Mouse (Mus musculus) testis, postnatal 10 days (tissue): Measurements from ENCODE around the gene Popdc2.

ENCODE experiments used
- DNase-seq: peaks from one replicate; pipeline ENCODE4 v3.0.0; 2021; ENCODE audit warnings: low spot score

The Popdc2 gene

DNA sequence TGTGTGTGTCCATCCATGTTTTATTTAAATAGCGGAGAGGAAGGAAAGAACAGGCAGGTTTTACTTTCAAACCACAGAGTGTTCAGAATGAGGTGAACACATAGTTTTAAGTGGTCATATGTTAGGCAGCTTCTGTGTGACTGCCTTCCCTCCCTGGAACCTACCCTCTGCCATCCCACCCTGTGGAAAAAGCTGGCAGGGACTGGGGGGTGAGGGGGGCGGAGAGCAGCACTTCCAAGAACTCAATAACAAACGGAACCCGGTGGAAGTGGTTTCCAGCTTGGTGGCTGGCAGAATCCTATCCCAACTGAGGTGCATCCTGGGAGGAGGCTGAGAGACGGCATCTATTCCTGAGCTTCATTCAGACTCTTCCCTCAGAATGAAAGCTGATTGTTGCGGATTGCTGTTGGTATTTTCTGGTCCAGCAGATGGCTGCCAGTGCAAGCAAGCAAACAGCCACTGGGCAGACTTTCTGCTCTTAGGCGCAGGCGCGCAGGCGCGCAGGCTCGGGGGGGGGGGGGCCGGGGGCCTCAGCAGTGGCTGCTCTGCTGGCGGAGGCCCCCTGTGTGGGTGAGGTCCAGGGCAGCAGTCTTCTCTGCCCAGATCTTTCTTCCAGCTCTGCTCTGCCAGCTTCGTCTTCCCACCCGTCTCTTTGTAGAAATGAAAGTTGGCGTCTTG lies 14.3 kb downstream of the Popdc2 start:
- DNase-seq = no peak

DNA sequence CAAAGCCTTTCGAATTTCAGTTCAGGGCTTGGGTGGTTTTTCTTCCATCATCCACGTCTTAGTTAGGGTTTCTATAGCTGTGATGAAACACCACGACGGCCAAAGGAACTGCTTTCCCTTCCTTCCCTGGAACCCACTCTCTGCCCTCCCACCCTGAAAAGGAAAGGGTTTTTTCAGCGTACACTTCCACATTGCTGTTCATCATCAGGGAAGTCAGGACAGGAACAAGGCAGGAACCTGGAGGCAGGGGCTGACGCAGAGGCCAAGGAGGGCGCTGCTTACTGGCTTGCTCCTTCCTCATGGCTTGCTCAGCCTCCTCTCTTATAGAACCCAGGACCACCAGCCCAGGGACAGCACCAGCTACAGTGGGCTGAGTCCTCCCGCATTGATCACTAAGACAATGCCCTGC lies 14.8 kb downstream of the Popdc2 start:
- DNase-seq = no peak

DNA sequence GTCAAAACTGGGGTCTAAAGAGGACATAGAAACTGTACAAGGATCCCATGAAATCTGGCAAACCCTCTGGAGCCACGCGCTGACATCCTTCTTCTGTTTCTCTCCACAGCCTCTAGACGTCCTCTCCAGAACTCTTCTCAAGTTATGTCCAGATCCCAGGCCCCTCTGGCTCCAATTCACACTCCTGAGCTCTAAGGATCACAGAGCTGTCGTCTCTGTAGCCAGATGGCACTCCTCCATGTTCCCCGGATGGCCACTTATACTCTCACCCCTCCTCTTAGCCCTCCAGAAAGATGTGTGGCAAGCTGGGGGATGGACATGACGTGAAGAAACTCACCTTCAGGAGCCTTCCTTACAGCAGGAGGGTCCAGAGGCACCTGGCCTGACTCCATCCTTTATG lies 15.5 kb downstream of the Popdc2 start:
- DNase-seq = no peak

DNA sequence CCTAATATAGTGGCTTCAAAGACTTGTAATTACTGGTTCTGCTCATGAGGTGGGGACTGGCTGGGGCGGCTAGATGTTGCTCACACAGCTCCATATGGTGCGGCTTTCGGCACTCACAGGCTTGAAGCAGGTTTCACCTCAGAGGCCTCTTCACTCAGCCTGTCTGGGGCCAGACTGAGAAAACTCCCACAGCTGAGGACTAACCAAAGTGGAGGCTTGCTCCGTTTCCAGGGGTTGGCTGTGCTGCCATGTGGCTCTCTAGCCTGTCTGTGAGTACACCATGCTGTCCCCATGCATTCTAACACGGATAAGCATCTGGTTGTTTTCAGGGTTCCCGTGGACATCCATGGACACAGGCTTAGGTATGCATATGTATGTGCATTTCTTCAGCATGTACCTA lies 16.6 kb downstream of the Popdc2 start:
- no peak for DNase-seq

DNA sequence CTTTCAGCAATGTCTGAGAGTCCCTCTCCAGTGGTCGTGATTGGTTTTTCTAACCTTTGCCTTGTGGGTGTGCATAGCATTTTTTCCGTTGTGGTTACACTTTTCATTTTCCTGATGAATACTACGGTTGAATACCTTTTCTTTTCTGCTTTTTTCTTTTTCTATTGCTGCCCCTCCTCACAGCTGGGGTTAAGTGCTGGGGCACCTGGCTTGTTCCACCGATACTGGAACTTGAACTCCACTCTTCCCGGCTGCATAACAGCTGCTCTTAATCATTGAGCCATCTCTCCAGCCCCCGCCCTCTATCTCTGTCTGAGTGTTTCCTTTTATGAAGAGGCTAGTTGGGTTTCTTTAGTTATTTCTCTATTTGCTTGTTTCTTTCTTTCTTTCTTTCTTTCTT lies 17.1 kb downstream of the Popdc2 start:
- DNase-seq = no peak

DNA sequence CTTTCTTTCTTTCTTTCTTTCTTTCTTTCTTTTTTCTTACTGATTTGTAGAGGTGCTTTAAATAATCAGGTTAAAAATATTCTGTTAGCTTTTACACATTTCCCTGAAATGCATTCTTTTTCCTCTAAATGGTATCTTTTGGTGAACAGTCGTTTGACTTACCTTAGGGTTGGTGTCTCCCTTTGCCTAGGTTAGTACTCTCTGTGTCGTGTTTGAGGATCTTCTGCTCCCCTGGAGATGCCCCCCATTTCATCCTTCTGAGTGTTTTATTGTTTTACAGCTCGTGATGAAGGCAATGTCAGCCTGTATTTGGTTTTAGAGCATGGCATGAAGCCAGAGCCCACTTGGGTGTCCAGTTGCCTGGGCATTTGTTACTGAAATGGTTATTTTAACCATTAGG lies 17.5 kb downstream of the Popdc2 start:
- no peak for DNase-seq

DNA sequence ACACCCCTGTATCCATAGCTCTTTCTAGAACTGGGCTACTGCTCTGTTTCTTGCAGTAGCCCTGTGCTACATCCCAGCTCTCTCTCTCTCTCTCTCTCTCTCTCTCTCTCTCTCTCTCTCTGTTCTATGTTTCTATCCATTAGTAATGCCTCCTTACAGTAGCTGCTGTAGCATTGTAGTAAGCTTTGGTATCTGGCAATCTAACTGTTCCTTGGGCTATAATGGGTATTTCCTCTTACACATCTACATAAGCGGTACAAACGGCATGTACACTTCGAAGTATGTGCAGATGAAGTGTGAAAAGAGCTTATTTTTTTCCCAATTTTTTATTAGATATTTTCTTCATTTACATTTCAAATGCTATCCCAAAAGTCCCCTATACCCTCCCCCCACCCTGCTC lies 17.9 kb downstream of the Popdc2 start:
- no peak for DNase-seq

DNA sequence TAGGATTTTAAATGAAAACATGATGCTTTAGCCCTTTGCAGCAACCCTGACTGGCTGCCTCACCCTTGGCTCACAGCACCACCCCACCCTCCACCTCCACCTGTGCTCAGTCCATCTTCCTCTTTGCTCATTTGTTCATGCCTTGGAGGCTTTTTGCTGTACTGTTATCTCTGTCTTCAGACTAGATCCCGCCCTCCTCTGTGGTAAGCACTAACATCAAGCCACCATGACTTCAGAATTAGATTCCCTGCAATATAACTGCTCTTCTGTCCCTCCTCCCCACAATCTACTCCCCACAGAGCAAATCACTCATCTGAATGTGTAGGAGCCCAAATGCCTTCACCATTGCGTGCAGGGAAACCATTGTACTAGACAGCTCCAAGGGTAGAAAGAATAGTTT lies 21.7 kb downstream of the Popdc2 start:
- DNase-seq = no peak

DNA sequence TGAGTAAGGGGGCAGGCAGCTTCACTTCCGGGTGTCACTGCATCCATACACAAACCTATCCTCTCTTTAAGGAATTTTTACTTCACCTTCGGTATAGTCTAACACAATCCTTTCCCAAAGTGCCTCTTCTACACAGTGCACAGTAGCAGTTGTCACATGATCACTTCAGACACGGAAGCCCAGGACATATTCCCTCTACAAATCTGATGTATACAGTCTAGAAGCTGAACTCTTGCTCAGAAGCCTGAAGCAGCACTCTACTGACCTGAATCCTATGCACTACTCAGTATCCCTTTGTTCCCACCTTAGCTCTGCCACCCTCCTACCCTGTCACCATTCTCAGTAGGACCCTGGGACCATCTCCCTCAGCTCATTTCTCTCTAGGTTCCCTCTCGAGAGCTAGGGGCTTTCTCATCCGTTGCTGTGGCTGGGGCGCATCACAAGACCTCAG lies 23.2 kb downstream of the Popdc2 start:
- no peak for DNase-seq

DNA sequence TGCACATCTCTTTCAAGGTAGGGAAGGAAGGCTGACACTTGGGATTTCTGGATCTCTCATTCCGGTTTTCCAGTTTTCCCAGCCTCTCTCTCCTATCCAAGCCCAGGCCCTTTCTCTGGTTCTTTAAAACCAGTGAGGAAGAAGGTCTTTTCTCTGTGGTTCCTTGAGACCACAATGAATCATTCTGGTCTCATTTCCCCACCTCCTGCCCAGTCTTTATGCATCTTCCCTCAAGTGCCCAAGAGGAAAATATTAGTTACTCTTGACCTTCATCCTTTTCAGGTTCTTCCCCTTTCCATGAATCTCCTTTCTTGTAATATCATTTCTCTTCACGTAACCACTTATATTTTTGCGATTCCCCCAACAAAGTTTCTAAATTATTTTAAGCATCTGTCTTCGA lies 23.7 kb downstream of the Popdc2 start:
- no peak for DNase-seq

DNA sequence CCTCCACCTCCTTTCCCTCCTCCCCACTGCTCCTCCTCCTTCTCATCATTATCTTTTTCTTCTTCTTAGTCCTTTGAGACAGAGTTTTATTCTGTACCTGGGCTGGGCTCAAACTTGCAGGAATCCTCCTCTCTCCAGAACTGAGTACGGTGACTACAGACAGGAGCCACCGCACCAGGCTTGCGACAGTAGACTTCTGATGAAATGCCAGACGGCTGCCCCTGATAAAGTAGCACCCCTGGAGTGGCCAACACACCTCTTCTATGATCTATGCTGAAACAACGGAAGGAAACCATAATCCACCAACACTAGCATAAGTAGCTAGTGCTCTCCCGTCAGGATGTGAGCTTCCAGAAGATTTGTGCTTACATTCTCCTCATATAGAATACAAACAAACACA lies 25.4 kb downstream of the Popdc2 start:
- no peak for DNase-seq

DNA sequence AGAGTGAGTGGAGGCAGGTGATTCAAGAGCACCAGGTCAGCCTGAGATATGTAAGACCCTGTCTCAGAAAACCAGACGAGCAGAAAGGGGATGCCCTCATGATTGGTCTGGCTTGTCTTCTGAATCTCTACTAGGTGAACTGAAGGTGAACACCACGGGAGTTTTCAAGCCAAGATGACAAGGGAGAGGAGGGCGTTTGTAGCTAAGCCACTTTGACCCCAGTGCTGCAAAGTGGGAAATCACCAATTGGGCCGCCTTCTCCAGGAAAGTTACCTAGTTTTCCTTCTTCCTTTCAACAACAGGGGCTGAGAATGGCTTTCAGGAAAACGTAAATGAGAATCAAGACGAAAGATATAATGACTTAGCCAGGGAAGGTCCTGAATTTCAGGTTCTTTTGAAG lies 26.7 kb downstream of the Popdc2 start:
- no peak for DNase-seq

DNA sequence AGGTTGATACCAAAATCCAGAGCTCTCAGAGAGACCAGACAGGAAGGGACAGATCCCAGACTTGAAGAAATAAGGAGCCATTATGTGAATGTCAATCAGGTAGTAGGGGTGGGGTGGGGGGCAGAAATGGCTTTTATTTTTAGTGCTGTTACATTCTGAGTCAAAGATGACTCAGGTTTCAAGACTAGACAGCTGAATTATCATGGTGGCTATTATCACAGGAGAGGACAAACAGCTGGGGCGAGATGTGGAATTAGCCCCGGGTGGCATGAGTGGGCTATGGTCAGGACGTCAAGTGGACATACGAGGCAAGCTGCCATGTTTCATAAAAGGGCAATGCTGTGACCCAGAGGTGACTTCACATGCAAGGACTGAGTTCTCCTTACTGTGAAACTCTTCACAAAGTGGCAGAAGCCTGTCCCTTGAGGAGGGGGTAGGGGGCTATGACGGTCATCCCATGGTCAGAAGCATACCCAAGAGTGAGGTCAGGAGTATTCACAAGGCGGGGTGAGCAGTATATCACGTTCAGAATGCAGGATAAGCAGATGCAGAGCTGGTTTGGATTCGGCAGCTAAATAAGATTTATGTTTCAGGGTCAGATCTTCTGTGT lies 27.4 kb downstream of the Popdc2 start:
- no peak for DNase-seq

DNA sequence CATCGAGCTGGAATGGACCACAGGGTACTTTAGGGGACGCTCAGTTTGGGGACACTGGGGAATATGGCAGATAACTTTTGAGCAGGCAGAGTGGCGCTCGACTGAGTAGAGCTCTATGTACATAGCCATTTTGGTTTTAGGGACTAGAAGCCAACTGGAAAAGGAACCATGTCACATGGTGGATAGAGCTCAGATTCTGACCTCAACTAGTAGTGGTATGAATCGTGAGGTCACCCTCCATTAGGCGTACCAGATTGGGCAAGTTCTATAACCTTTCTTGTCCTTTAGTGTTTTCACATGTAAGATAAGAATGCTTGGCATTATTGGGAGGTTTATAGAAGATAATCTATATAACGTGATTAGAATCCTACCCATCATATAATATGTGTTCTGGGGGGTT lies 28.3 kb downstream of the Popdc2 start:
- no peak for DNase-seq

DNA sequence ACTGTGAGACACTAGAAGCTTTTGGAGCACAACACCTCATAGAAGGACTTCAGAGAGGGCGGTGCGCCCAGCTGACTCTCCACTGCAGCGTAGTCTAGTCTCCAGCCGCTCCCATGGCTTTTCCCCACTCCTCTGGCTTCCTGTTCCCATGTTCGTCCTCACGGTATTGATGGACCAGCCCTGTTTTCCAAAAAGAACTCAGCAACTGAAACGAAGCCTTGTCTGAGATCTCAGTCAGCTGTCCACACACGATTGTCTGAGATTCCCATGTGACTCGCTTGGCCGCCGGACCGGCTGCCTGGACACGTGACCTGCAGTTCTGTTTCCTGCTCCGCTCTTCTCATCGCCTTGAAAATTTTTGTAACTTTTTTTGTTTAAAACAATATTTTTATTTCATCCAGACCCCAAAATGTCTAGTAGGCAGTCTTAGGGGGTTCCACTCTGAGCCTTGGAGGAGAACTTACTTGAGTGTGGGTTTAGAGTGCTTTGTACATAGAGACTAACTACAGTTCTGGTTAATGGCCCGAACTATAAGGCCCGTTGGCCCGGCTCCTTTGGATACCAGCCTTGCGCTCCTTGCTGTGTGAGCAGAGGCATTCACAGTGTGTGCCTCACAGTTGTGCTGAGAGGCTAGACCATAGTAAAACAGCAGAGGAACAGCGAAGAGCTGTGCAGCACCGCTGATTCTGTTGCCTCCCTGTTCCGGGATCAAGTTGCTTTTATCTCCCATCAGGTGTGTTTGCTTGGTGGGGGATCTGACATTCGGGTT lies 30.3 kb downstream of the Popdc2 start:
- DNase-seq = no peak

DNA sequence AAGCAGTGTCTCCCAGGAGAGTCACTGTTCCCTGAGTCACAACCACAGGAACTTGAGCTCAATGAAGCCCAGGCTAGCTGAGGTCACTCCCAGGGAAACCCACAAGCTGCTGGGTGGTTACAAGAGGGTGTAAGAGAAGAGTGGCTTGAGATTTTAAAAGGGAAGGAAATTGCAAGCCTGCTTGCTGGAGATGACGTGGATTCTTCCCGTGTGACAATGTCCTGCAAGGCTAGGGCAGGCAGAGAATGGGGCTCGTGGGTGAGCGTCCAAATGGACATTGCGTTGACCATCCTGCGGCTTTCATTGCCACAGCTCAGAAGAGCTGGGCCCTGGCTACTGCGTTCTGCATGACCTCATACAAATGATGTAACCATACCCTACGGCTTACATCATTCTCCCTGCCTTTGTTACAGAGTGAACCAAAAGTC lies 32.2 kb downstream of the Popdc2 start:
- no peak for DNase-seq

DNA sequence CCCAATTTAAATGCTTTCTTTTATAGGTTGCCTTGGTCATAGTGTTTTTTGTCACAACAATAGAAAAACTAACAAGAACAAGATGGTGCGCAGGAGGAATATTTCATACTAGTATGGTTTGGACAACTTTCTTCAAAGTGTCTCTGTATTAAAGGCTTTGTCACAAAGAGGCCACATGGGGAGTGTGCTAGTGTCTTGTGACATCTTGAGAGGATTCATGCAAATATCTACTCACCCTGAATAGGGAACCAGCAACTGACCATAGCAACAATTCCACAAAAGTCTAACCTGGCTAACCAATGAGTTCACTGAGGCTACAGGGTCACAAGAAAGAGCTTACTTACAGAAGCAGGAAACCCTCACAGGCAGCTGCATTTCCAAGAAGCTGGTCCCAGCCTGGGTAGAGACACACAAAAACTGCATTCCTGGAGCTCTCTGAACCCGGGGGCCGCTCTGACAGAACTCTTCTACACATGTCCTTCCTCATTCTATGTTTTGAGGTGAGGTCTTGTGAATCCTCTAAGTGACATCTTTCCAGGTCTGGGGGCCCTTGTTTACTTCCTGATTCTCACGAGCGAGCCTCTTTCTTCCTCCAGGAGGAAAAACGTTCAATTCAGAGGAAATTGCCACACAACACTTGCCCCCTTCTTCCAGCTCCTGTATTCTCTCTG lies 33.2 kb downstream of the Popdc2 start:
- no peak for DNase-seq

DNA sequence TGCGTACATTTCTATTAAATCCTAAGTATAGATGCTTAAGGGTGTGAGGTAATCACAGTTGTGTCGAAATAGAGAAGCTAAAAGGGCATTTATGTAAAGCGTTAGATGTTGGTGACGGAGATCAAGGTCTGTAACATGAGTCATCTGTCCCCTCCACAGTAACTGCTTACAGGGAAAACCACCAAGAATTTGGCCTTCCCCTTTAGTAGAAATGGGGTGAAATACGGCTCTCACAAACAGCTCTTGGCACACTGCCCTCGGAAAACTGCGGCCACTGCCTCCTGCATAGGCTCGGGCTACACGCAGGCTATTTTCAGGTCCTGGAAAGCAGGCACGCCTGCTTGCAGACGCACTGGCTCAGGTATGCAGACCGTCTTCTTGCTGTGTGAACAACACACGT lies 34.1 kb downstream of the Popdc2 start:
- peak; percentile 79 for DNase-seq

DNA sequence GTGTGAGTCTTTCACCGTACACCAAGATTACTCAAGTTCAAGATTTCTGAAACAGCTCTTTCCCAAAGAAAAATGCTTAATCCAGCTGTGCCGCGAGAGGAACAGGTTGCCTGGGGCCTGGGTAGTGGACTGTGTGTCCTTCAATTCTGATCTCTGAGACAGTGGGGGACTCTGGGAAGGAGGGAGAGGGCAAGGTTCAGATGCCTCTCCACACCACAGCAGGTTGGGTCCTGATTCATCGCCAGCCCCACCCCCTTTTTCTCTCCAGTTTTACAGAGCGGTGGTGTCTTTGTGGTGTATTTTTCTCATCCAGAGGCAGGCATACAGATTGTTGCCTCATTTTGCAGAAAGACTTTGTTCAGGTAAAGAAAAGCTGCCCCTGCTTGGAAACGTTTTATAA lies 36.3 kb downstream of the Popdc2 start:
- no peak for DNase-seq

DNA sequence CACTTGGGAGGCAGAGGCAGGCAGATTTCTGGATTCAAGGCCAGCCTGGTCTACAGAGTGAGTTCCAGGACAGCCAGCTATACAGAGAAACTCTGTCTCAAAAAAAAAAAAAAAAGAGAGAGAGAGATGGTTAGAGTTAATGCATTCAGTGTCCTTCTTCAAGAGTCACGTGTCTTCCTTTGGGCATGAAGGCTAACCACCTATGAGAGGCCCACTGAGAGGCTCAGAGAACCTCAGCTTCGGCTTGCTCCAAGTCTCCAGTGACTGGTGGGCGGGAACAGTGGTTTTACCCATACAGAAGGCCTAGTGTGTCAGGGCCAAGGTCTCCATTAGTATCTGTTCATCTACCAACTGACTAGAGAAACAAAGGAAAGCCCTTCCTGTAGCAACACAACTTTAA lies 37.1 kb downstream of the Popdc2 start:
- no peak for DNase-seq

DNA sequence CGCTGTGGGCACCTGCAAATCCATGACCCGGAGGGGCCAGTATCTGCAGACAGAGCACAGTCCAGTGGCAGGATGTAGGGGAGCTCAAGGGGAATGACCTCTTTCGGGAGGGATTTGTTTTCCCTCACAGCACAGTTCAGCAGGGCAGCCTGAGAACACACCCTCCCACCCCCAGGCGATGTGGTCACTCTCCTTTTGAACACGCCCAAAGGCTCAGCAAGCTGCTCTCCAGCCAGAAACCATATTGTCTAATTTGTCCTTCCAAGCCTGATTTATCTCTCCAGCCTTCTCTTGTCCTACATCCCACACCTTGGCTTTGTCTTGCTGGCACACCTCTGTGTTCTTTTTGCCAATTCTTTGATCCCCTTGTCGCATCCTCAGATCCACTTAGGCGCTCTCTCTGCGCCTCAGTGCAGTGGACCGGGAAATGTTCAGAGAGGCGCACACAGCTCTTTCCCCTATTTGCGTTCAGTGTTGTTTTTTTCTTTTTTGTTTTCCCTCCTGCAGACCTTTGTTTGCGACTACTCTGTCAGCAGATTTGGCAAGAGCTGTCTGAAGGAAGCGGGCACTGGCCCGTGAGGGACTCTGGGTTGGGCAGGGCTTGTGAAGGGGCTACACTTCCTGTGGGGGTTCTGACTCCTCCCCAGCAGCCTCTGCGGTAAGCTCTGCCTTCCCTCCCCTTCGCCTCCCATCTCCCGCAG lies 37.7 kb downstream of the Popdc2 start:
- DNase-seq = peak; percentile 49

DNA sequence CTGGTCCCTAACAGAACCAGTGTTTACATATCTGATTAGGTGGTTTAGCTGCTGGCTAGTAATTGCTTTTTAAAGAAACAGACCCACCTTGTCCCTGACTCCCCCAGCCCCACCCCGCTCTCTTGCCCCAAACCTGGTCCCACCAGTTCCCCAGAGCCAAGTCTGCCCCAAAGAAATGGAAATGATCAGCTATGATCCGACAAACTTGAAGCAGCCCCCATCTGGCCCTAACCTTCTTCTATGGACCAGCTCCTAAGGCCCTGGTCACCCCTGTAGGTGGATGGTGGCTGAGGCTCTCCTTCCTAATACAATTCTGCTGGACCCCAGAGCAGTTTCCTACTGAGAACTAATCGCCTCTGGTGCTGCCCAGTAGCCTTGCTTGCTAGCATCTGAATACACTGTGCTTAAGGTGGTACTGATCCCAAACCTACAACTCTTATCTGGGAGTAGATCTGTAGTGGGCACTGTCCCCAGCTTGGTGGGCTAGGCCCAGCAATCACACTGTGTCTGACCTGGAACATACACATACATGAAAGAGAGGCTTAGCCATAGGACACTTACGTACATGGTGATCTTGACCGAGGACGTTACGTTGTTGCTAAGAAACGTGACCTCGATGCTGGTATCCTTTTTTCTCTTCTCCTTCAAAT lies 38.4 kb downstream of the Popdc2 start:
- no peak for DNase-seq
